Mouse (Mus musculus): ENCODE measurements around the gene Cyp4x1. TPM values are rescaled to one million over a fixed set of nuclear protein-coding genes. Genes with fewer than 3 reads are reported as not detected.

The Cyp4x1 gene
- total and polyA plus RNA-seq, 3 experiments: 0.05 TPM; not detected in 2

- TF ChIP-seq POLR2AphosphoS5 (IDR thresholded peaks at IDR 0.05; ENCODE audit: insufficient replicate concordance, low read depth, low read length) (no peak), GATA2 (IDR thresholded peaks at IDR 0.05; ENCODE audit: borderline replicate concordance, low read depth, low read length) (no peak), GATA1 (IDR thresholded peaks at IDR 0.05; ENCODE audit: borderline replicate concordance, low read length) (no peak), TAL1 (conservative IDR thresholded peaks at IDR 0.05; ENCODE audit: low read depth, low read length) (no peak), CTCF (IDR thresholded peaks at IDR 0.05; ENCODE audit: low read depth, low read length) (no peak)
- DNase-seq (ENCODE audit: low spot score) (no peak), ATAC-seq (ENCODE audit: extremely low read depth, insufficient number of reproducible peaks, low FRiP score, poor library complexity, severe bottlenecking) (no peak)
- H3K4me3 ChIP-seq (ENCODE audit: low read depth, low read length): no peak overlapping the region
- no peaks in the 10 kb centered on the region for H3K9me3 ChIP-seq (replicated peaks)
- H3K27me3 ChIP-seq (ENCODE audit: insufficient read depth, low read length): no peaks in the 10 kb centered on the region; the same call in 1 of the 2 replicates
- no peaks in the 10 kb centered on the region for H3K36me3 ChIP-seq (replicated peaks)
- peaks cover 72% of the 10 kb centered on the region for H3K4me1 ChIP-seq (ENCODE audit: insufficient read depth, low read depth, low read length)
Measured at GRCm38 (mm10) chr4:115086763-115087415, 47.2 kb downstream of the Cyp4x1 start.

GRCm38 (mm10) chr4:115086257-115086656 is 47.8 kb downstream of the Cyp4x1 start:
- Histone ChIP-seq H3K4me1 (ENCODE audit: insufficient read depth, low read depth, low read length) (peaks cover 71% of the 10 kb centered on the region), H3K27me3 (ENCODE audit: insufficient read depth, low read length) (no peaks in the 10 kb centered on the region; the same call in 1 of the 2 replicates), H3K9me3 (replicated peaks) (no peaks in the 10 kb centered on the region), H3K4me3 (ENCODE audit: low read depth, low read length) (no peak overlapping the region), H3K36me3 (replicated peaks) (no peaks in the 10 kb centered on the region)
- TF ChIP-seq POLR2AphosphoS5 (IDR thresholded peaks at IDR 0.05; ENCODE audit: insufficient replicate concordance, low read depth, low read length): no peak
- no peak for TF ChIP-seq CTCF (IDR thresholded peaks at IDR 0.05; ENCODE audit: low read depth, low read length)
- TF ChIP-seq GATA1 (IDR thresholded peaks at IDR 0.05; ENCODE audit: borderline replicate concordance, low read length): no peak
- TF ChIP-seq GATA2 (IDR thresholded peaks at IDR 0.05; ENCODE audit: borderline replicate concordance, low read depth, low read length): no peak
- TF ChIP-seq TAL1 (conservative IDR thresholded peaks at IDR 0.05; ENCODE audit: low read depth, low read length): no peak
- DNase-seq (ENCODE audit: low spot score) (no peak), ATAC-seq (ENCODE audit: extremely low read depth, insufficient number of reproducible peaks, low FRiP score, poor library complexity, severe bottlenecking) (no peak)

GRCm38 (mm10) chr4:115085522-115086095 is 48.5 kb downstream of the Cyp4x1 start:
- peak; percentile 36 for ATAC-seq (ENCODE audit: extremely low read depth, insufficient number of reproducible peaks, low FRiP score, poor library complexity, severe bottlenecking)
- H3K27me3 ChIP-seq (ENCODE audit: insufficient read depth, low read length): no peaks in the 10 kb centered on the region; the same call in 1 of the 2 replicates
- peaks cover 65% of the 10 kb centered on the region for H3K4me1 ChIP-seq (ENCODE audit: insufficient read depth, low read depth, low read length)
- no peaks in the 10 kb centered on the region for H3K36me3 ChIP-seq (replicated peaks)
- TF ChIP-seq CTCF (IDR thresholded peaks at IDR 0.05; ENCODE audit: low read depth, low read length): peak; percentile 91
- TF ChIP-seq GATA2 (IDR thresholded peaks at IDR 0.05; ENCODE audit: borderline replicate concordance, low read depth, low read length): no peak
- DNase-seq (ENCODE audit: low spot score): peak; percentile 67
- H3K9me3 ChIP-seq (replicated peaks): no peaks in the 10 kb centered on the region
- H3K4me3 ChIP-seq (ENCODE audit: low read depth, low read length): no peak overlapping the region

GRCm38 (mm10) chr4:115083031-115083430 is 51.0 kb downstream of the Cyp4x1 start:
- no peak overlapping the region for H3K4me3 ChIP-seq (ENCODE audit: low read depth, low read length)
- H3K27me3 ChIP-seq (ENCODE audit: insufficient read depth, low read length): no peaks in the 10 kb centered on the region
- no peaks in the 10 kb centered on the region for H3K9me3 ChIP-seq (replicated peaks)
- peaks cover 65% of the 10 kb centered on the region for H3K4me1 ChIP-seq (ENCODE audit: insufficient read depth, low read depth, low read length)
- no peak for TF ChIP-seq GATA1 (IDR thresholded peaks at IDR 0.05; ENCODE audit: borderline replicate concordance, low read length)
- no peak for TF ChIP-seq GATA2 (IDR thresholded peaks at IDR 0.05; ENCODE audit: borderline replicate concordance, low read depth, low read length)
- TF ChIP-seq TAL1 (conservative IDR thresholded peaks at IDR 0.05; ENCODE audit: low read depth, low read length): no peak
- no peak for TF ChIP-seq POLR2AphosphoS5 (IDR thresholded peaks at IDR 0.05; ENCODE audit: insufficient replicate concordance, low read depth, low read length)
- TF ChIP-seq CTCF (IDR thresholded peaks at IDR 0.05; ENCODE audit: low read depth, low read length): no peak
- no peaks in the 10 kb centered on the region for H3K36me3 ChIP-seq (replicated peaks)
- no peak for ATAC-seq (ENCODE audit: extremely low read depth, insufficient number of reproducible peaks, low FRiP score, poor library complexity, severe bottlenecking)
- no peak for DNase-seq (ENCODE audit: low spot score)

GRCm38 (mm10) chr4:115079821-115080349 is 54.2 kb downstream of the Cyp4x1 start:
- H3K27me3 ChIP-seq (ENCODE audit: insufficient read depth, low read length): no peaks in the 10 kb centered on the region
- no peak for DNase-seq (ENCODE audit: low spot score)
- no peaks in the 10 kb centered on the region for H3K36me3 ChIP-seq (replicated peaks)
- peaks cover 62% of the 10 kb centered on the region for H3K4me1 ChIP-seq (ENCODE audit: insufficient read depth, low read depth, low read length)
- ATAC-seq (ENCODE audit: extremely low read depth, insufficient number of reproducible peaks, low FRiP score, poor library complexity, severe bottlenecking): no peak
- TF ChIP-seq GATA2 (IDR thresholded peaks at IDR 0.05; ENCODE audit: borderline replicate concordance, low read depth, low read length) (no peak), TAL1 (conservative IDR thresholded peaks at IDR 0.05; ENCODE audit: low read depth, low read length) (no peak), GATA1 (IDR thresholded peaks at IDR 0.05; ENCODE audit: borderline replicate concordance, low read length) (no peak), POLR2AphosphoS5 (IDR thresholded peaks at IDR 0.05; ENCODE audit: insufficient replicate concordance, low read depth, low read length) (no peak), CTCF (IDR thresholded peaks at IDR 0.05; ENCODE audit: low read depth, low read length) (no peak)
- H3K4me3 ChIP-seq (ENCODE audit: low read depth, low read length): no peak overlapping the region
- no peaks in the 10 kb centered on the region for H3K9me3 ChIP-seq (replicated peaks)

GRCm38 (mm10) chr4:115078892-115079820 is 54.9 kb downstream of the Cyp4x1 start:
- ATAC-seq (ENCODE audit: extremely low read depth, insufficient number of reproducible peaks, low FRiP score, poor library complexity, severe bottlenecking): no peak
- Histone ChIP-seq H3K27me3 (ENCODE audit: insufficient read depth, low read length) (no peaks in the 10 kb centered on the region), H3K4me3 (ENCODE audit: low read depth, low read length) (no peak overlapping the region), H3K4me1 (ENCODE audit: insufficient read depth, low read depth, low read length) (peaks cover 64% of the 10 kb centered on the region), H3K9me3 (replicated peaks) (no peaks in the 10 kb centered on the region), H3K36me3 (replicated peaks) (no peaks in the 10 kb centered on the region)
- DNase-seq (ENCODE audit: low spot score): no peak
- no peak for TF ChIP-seq GATA1 (IDR thresholded peaks at IDR 0.05; ENCODE audit: borderline replicate concordance, low read length)
- no peak for TF ChIP-seq POLR2AphosphoS5 (IDR thresholded peaks at IDR 0.05; ENCODE audit: insufficient replicate concordance, low read depth, low read length)
- TF ChIP-seq GATA2 (IDR thresholded peaks at IDR 0.05; ENCODE audit: borderline replicate concordance, low read depth, low read length): no peak
- TF ChIP-seq CTCF (IDR thresholded peaks at IDR 0.05; ENCODE audit: low read depth, low read length): no peak
- no peak for TF ChIP-seq TAL1 (conservative IDR thresholded peaks at IDR 0.05; ENCODE audit: low read depth, low read length)

Data from G1E (cell line).